Mouse (Mus musculus) ES-CJ7 (cell line): Measurements from ENCODE around the gene Plpp7.

Experiments
- DNase-seq: peaks from one replicate; pipeline ENCODE4 v3.0.0; 2011; ENCODE audit warnings: low read depth, low spot score

The Plpp7 gene

DNA sequence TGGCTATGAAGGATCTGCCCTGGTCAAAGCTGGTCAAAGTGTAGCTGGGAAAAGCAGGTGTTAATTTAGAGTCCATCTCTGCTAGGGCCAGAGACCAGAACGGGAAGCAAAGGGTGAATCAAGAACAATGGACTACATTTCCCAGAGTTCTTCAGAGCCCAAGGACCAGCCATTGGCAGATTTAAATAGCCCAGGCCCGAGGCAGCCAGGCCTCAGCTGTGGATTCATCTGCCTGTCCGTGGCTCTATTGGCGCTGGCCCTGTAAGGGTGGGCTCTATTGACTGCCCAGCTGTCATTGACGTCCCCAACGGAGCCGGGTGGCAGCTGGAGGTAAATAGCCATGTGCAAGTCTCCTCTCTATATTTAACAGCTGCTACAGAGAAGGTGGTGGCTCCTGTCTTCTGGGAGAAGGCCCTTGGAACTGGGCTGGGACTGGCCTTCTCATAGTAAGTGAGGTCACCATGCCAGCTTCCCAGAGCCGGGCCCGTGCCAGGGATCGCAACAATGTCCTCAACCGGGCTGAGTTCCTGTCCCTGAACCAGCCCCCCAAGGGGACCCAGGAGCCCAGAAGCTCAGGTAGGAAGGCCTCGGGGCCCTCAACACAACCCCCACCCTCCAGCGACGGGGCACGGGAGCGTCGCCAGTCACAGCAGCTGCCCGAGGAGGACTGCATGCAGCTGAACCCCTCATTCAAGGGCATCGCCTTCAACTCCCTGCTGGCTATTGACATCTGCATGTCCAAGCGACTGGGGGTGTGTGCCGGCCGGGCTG lies at the start of gene Plpp7:
Plpp7 (plus strand) TSS at position 178 of the 771 bp plus-strand sequence.
- no peak for DNase-seq

GRCm38 (mm10) chr2:32046009-32046408 lies 49.3 kb upstream of the Plpp7 start:
- no peak for DNase-seq

- DNase-seq = no peak
Measured at GRCm38 (mm10) chr2:32047323-32047722, 48.0 kb upstream of the Plpp7 start.

DNA sequence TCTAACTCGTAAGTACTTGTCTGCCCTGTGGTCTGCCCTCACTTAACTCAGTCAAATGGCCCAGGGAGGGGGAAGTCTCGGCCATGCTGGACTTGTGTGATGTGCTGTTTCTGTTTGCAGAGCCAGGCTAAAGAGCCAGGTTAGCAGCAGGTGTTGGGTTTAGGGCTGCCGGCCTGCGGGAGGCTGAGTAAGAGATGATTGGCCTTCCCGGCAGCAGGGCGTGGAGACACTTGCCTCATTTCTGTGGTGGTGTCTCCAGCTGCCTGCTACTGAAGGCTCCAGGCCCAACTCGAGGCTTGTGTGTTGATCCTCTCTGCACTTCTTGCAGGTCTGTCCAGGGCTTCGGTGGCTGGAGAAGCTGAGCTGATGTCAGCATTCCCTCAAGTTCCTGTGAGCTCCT lies 43.5 kb upstream of the Plpp7 start:
- no peak for DNase-seq

DNA sequence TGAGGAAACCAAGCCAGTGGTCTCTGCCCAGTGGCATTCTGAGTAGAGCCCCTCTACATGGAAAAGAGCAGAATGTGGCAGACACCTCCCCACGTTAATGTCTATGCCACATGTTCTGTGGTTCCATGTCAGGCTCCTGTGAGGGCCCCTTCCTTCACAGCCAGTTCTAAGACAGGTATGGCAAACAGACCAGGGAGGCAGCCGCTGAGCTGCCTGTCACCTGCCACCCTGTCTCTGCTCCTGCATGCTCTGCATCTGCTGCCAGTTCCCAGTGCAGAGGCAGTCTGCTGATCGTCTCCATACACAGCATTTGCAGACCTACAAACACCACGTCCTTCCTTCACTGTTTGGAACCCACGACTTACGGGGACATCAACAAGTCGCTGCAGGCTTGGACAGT lies 42.9 kb upstream of the Plpp7 start:
- no peak for DNase-seq

- no peak for DNase-seq
Measured at GRCm38 (mm10) chr2:32055357-32055965, 39.9 kb upstream of the Plpp7 start.

DNA sequence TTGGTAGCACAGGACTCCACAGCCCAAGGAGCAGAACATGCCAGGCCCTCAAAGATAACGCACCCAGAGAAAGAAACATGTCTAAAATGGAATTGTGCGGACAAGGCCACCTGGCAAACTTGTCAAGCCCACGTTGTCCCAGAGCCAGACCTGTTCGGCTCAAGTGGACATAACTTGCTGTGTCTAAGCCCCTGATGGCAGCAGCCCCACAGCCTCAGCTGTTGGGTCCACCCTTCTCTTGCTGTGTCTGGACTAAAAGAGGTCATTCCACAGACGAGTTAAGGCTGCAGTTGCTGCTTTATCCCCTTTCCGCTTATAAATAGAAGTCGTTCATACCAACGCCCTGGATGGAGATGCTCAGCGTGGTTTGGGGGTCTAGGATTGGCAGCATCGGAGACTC lies 38.8 kb upstream of the Plpp7 start:
- DNase-seq = no peak

DNA sequence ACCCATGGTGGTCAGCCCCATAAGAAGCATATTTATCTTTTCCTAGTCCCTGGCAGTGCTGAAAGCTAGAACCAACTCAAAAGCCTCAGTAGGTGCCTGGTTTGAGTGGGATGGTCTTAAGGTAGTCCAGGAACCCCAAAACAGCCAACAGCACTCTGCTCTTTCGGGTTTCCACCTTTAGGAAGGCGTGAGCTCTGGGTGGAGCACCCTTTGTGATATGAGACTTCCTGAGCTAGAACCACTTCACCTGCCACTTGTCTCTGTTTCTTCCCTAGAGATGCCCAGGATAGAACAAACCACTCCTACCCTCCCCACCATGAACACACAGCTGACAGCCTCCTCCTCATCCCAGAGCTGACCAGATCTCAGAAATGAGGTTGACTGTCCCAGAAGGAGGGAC lies 38.0 kb upstream of the Plpp7 start:
- DNase-seq = no peak

DNA sequence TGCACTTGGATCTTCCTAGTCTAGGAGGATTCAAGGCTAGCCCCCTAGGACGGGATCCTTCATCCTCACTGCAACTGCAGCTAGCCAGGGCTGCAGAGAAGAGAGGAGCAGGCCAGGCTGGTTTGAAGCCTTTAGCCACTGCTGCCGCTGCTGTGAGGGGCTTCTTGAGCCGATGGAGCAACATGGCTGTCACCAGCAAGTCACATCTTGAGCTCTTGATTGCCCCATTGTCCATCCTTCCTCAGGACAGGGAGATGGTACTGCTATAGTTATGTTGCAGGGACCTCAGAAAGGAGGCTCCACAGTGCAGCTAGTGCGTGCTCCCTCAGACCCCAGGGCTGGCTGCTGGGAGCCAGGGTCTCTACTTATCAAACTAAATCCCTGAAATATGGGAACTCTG lies 37.5 kb upstream of the Plpp7 start:
- no peak for DNase-seq

- no peak for DNase-seq
Measured at GRCm38 (mm10) chr2:32058241-32058640, 37.1 kb upstream of the Plpp7 start.

GRCm38 (mm10) chr2:32058716-32059115 lies 36.6 kb upstream of the Plpp7 start:
- no peak for DNase-seq

DNA sequence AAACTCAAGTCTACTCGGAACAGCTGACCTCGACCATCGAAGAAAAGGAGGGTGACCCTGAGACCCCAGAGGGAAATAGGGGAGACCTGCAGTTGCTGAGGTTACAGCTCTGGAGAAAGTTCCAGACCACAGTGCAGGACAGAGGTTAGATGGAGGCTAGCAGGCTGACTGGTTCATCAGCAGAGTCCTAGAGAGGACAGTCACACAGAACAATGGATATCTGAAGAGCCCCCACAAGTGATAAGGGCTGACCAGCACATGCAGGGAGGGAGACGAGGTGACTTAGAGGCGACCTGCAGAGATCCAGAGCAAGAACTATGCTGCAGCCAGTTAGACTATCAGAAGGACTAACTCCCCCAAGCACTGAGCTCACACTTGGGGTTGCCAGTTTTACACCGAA lies 35.7 kb upstream of the Plpp7 start:
- no peak for DNase-seq

GRCm38 (mm10) chr2:32060228-32060805 lies 35.0 kb upstream of the Plpp7 start:
- no peak for DNase-seq

GRCm38 (mm10) chr2:32061189-32061588 lies 34.1 kb upstream of the Plpp7 start:
- no peak for DNase-seq

- DNase-seq = no peak
Measured at GRCm38 (mm10) chr2:32061722-32062505, 33.4 kb upstream of the Plpp7 start.

DNA sequence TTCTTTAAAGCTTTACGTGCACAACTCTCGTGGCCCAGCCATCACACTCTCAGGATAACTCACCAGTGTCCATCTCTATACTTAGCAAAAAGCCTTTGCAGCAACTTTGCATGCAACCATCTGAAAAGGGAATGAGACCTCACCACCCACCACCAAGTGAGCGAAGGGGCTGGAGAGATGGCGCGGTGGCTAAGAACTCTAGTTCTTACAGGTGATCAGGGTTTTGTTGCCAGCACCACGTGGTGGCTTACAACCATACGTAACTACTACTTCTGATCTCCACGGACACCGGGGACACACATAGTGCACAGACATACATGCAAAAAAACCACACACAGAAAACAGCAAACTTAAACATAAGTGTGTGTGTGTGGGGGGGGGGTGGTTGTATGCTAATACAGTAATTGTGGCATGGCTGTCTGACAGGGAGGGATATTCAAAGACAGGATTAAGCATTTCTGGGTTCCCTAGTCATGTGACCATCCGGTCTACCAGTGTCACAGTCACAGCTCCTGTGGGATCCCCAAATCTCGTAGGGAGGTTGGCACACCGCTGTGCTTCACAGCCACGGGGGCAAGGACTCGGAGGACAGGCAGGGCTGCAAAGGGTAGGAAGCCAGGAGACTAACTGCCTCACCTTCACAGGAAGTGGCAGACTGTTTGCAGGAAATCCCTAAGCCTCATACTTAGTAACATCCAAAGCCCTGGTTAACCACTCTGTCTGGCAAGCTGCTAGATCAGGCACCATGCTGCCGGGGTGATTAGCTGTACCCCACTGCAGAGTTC lies 32.5 kb upstream of the Plpp7 start:
- no peak for DNase-seq

- no peak for DNase-seq
Measured at GRCm38 (mm10) chr2:32063451-32064151, 31.7 kb upstream of the Plpp7 start.

- DNase-seq = no peak
Measured at GRCm38 (mm10) chr2:32064913-32065312, 30.4 kb upstream of the Plpp7 start.

DNA sequence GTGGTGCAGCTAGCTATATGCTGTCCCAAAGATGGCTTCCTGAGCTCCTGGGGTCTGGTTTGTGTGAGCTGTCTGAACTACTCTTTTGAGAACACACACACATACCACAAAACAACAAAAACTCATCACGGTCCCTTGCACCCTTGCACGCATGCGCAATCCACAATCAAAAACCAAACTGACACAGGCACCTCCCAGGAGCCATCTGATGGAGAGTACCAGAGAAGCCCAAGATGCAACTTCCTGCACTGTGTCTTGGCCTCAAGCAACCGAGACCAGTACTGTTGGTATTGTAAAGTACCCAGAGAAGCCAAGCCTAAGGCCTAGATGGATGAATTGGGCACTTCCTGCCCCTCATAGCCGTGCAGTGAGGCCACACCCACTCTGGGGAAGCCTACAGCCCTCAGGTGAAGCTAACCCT lies 29.9 kb upstream of the Plpp7 start:
- DNase-seq = no peak

DNA sequence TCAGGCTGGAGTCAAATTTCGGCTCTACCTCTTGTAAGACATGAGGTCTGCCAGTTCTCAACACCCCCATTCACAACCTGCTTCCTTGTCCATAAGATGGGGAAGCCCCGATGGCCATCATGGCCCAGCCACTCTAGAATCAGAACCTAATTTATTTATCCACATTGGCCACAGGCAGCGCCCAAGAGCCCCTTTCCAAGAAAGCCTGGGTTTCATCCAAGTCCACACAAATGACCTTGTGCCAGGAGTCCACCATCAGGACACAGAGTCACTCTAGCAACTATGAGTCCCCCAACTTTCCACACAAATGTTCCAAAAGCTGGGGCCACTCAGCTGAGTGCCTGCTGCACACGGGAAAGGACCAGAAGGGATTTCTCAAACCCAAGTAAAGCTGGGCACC lies 29.3 kb upstream of the Plpp7 start:
- DNase-seq = no peak
